Mouse (Mus musculus) mature B cell (primary cell): ENCODE measurements around the gene Yy2.

Experiments used
- in situ Hi-C: fragments of 300-500 bp; cut with MboI; formaldehyde crosslinking; loops from 2 replicates; pipeline ENCODE4 v1.14.3; 2019

Yy2 gene

DNA sequence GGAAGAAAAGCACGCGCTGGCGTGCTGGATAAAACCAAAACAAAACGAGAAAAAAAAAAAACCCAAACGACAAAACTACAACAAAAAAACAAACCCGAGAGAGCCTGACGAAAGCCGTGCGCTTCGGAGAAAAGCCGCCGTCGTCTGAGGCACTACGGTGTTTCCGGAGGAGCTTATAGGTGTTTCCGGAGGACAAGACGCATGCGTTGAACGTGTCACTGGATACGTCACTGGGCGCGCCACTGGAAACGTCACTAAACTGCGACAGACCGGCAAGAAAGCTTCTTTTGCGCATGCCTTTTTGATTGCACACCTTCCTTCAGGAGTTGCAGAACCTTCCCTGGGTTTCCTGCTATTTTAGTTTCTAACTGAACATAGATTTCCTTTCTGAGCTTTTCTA is at the start of gene Yy2:
Yy2 (minus strand) TSS at position 146 of the 400 bp plus-strand sequence.
- in situ Hi-C loops = no loop called here

DNA sequence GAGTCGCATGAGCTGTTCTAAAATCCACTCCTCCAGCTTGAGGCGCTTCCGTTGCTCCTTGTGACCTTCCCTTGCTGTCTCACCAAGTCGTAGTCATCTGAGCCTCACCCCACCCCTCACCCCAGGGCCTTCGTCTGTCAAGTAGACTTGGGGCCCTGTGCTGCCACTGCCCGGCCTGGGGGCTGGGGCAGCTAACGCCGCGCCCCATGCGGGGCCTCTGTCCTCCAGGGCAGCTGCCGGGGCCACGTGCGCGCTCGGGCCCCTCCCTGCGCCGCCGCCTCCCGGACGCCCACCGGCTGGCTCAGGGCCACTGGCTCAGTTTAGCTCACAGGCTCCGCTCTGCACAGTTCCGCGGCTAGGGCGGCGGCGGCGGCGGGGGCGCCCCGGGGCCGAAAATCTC is 44.1 kb upstream of the Yy2 start:
- in situ Hi-C loops = no loop called here

DNA sequence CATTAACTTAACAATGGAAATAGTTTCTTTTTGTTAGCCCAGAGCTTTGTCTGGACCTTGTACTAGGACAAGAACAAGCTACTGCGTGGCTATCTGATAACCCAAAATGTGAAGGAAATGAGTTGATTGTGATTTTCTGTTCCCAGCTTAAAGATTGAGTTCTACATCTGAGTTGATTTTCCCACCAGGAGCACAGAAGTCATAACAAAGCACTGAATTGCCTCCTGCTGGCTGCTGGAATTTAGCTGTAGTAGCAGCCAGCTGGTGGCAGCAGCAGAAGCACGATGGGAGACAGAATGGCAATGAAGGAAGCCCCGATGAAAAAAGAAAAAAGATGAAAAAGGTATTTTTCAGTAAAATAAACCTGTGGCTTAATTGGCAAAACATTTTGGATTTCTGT is 32.7 kb upstream of the Yy2 start:
- in situ Hi-C loops = no loop called here

GRCm38 (mm10) chrX:157598186-157598996 is 29.6 kb upstream of the Yy2 start, which contains the start of gene Mbtps2:
Gene Mbtps2, minus strand, starts transcription at chrX:157598715.
- in situ Hi-C loops = no loop called here

- in situ Hi-C loops = no loop called here
These were observed 28.9 kb upstream of the Yy2 start for GRCm38 (mm10) chrX:157597585-157598185.

- in situ Hi-C loops = no loop called here
These were observed 28.0 kb upstream of the Yy2 start for GRCm38 (mm10) chrX:157596802-157597201.

DNA sequence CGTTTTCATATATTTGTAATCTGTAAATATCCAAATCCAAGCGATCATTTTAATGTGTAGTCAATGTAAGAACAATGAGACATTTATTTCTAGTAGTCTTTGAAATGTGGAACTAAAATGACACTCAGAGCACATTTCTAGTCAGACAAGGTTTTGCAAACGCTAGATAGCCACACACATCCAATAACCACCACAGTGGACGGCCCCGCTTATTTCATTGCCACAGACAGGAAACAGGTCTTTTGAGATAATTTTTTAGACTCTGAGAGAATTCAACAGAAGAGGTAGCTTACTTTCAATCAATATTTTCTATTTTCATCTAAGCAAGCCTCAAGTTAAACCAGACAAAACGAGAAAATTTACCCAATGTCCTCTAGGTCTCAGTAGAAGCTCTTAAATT is 27.1 kb upstream of the Yy2 start:
- in situ Hi-C loops = no loop called here

- in situ Hi-C loops = no loop called here
These were observed 25.8 kb upstream of the Yy2 start for GRCm38 (mm10) chrX:157594606-157595005.

- in situ Hi-C loops = no loop called here
These were observed 18.2 kb upstream of the Yy2 start for GRCm38 (mm10) chrX:157587001-157587400.

DNA sequence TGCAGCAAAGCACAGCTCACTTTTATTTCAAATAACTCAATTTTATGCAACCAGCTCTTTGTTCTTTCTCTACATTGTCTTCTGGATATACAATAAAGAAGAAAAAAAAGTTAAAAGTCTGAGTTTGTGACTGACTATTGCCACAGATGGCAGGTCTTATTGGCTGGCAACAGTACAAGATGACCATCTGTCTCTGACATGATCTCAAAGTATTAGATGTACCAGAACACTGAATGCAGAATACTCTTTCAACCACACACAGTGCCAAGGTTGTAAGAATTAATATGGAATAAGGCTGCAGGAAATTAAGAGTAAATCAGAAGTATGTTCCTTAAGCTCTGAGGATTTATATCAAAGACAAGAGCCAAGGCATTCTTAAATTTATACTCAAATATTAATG is 17.6 kb upstream of the Yy2 start:
- in situ Hi-C loops = no loop called here

- in situ Hi-C loops = no loop called here
These were observed 10.4 kb upstream of the Yy2 start for GRCm38 (mm10) chrX:157579108-157579614.

GRCm38 (mm10) chrX:157574683-157575082 is 5.9 kb upstream of the Yy2 start:
- in situ Hi-C loops = no loop called here

DNA sequence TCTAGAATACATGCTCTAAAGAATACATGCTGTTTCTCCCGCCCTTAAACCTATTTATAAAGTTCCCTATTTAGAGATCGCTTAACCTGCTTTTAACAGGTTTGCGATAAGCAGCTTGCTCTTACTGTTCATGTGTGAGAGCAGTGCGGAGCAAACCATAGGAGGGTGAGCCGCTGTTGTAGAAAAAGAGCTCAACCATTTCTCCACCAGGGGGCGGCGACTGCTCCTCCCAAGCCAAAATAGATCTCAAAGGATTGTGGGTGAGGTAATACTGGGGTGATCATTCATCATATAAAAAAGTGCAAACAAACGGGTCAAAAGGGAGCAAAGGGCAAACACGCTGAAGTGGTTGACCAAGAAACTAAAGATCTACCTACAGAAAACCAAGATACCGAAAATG is 5.0 kb downstream of the Yy2 start:
- in situ Hi-C loops = no loop called here

DNA sequence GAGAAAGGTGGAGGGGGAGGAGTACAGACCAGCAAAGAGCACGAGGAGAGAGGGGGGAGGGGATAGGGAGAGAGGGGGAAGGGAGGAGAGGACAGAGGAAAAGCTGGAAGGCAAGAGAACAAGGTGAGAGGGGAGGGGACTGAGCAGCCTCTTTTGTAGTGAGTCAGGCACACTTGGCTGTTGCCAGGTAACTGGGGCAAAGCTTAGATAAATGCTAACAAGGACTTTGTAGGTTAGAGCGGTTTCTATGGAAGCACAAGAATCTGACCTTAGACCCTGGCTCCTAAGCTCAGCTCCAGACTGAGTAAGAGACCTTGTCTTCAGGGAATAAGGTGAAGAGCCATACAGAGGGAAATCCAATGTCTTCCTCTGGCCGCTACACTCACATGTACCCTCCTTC is 21.7 kb downstream of the Yy2 start:
- in situ Hi-C loops = no loop called here
